Mouse (Mus musculus): ENCODE measurements around the gene Cdh13.

Cdh13 gene

DNA sequence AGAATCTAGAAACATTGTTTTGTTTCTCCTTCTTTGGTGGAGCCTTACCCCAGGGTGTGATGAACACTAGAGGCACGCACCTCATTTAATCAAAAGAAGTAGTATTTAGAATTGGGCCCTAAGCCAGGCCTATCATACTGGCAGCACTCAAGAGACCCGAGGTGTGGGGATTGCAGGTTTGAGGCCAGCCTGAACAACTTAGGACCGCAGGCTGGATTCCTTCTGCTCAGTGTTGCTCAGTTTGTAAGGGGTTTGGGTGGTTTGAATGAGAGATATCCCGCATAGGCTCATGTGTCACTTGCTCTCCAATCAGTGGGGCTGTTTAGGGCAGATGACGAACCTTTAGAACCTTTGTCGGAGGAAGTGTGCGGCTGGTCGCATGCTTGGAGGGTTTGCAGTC is 96.5 kb downstream of the Cdh13 start:
- no peak for DNase-seq (ENCODE audit: low read depth in 2 of 2, low spot score in 2 of 2)

DNA sequence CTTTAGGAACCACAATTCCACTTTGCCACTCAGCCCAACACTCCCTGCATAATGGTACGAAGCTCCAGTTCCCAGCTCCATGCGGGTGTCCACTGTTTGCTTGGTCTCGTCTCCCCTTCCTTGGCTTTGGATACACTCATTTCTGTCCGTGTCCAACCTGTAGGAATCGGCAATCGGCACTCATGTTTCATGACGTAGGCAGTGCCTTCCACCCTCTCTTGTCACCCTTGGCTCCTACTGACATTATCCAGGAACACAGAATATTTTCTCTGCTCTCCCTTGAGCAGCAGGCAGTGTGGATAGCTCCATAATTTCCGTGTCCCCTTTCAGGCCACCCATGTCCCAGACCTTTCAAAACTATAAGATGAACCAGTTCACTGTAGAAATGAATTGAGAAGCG is 97.2 kb downstream of the Cdh13 start:
- no peak for DNase-seq (ENCODE audit: low read depth in 2 of 2, low spot score in 2 of 2)

DNA sequence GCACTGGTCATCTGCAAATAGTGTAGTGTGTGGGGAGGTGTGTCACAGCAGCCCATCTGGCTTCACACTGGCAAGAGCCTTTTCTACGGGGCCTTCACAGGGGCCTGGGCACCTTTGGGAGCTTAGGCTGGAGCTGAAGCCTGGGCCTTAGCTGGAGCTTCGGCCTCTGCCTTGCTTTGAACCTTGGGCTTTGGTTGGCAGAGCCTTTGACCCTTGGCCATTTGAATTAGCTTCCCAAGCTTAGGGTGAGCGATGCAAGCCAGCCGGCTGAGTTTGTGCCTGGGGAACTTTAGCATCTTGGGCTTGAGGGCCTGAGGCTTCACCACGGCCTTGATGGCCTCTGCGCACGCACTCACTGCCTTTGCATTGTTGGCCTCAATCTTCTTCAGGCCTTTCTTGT is 98.1 kb downstream of the Cdh13 start:
- no peak for DNase-seq (ENCODE audit: low read depth in 2 of 2, low spot score in 2 of 2)

DNA sequence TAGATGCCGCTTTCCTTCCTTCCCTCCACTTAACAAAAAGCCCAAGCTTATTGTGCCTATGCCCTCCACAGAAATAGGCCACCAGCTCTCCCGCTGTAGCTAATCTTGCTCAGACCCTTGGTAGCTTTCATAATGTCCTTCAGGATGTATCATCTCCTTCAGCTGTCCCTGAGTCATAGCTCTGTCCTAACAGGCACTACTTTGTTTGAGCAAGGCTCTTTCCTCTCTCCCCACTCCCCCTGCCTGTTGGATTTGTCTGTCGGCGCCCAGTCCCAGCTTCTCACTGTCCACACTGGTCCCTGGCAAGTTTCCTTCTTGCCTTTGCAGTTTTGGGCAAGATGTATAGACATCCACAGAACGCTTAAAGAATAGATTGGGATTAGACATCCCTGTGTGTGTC is 100.8 kb downstream of the Cdh13 start:
- DNase-seq (ENCODE audit: low read depth in 2 of 2, low spot score in 2 of 2): no peak

DNA sequence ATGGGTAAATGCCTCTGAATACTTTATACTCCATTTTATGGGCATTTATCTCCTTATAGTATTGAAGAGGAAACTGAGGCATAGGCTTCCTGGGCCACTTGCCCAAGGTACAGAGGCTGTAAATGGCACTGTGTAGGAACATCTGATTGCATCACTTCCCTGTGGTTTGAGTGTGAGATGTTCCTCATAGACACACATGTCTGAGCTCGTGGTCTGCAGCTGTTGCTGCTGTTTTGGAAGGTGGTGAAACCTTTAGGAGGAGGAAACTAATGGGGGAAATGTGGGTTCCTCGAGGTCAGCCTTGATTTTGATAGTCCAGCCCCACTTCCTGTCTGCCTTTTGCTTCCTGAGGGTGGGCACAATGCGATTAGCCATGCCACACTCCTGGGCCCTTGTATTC is 105.9 kb downstream of the Cdh13 start:
- DNase-seq (ENCODE audit: low read depth in 2 of 2, low spot score in 2 of 2): no peak

DNA sequence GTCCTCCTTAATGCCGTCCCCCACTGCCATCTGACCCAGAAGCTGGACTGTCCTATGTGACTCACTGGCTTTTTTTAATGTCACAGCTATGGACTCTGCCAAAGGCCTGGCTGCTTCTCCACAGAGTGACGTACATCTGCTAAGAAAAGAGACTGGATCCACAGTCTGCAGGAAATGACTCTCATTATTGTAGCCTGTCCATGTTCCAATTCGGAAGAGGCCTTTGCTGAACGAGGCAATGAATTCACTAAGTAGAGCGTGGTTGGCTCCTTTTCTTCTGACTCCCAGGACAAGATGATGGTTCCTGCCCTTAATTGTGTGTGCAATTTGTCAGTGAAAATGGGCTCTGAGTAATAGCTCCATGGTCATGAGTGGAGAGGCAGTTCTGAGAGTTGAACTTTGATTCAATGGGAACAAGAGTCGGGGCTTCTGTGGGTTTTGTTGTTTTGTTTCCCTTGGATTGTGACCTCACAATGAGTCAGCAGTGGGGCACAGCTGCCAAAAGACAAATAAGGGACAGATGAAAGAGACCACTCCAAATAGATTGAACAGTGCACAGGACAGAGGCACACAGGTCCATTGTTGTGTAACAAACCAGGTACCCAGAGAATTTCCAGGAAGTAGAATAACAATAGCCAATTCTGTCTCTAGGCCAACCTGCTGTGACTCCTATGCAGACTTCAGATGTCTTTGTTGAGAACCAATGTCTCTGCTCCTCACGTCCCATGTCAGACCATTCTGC is 110.5 kb downstream of the Cdh13 start:
- DNase-seq (ENCODE audit: low read depth in 2 of 2, low spot score in 2 of 2): no peak

DNA sequence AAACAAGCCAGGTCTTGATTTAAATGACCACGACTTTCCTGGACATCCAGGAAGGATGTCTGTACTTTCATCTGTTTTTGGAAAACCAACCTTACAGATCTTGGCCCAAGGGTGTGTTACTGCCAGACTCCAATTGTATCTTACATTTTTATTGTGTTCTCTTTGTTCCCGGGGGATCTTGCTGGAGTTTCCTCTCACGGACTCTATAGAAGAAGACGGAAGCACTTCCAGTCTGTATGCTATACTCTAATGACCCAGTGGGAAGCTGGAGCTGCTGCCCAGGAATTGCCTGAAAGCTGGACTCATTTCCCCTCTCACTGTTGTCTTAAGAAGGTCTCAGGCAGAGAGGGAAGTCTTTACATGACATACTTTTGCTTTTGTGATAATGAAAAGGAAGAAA is 111.6 kb downstream of the Cdh13 start:
- no peak for DNase-seq (ENCODE audit: low read depth in 2 of 2, low spot score in 2 of 2)

DNA sequence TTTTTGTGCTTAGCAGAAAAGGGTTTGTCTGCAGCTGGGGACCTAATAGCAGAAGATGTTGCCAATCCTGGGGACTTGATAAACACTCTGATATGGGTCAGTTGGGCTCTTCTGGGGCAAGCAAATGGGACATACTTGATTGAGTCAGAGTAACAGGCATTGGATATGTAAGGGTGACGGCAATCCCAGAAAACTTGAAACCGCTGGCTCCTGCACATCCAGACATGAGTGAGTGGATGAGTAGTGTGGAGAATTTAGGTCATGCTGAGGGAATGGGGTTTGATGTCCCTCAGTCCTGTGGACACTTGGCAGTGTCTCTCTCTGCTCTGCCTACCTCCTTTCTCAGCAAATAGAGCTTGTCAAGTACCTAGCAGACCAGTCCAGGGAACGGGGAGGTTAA is 121.3 kb downstream of the Cdh13 start:
- DNase-seq (ENCODE audit: low read depth in 2 of 2, low spot score in 2 of 2): no peak

DNA sequence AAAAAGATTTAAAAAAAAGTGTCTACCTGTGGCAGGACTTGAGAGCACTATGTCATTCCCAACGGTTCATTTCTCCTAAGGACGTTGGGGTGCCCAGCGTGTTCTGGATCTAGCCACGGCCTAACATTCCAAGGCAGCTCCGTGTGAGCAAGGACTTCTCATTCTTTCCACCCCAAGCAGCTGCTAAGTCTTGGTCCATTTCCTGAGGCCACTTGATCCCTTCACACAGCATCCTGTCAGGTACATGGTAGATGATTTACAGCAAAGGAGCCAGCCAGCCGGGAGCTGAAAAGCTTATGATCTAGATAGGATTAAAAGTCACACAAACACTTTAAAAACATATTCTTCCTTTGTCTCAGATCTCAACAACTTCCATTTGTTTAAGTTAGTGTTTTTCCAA is 123.8 kb downstream of the Cdh13 start:
- no peak for DNase-seq (ENCODE audit: low read depth in 2 of 2, low spot score in 2 of 2)

DNA sequence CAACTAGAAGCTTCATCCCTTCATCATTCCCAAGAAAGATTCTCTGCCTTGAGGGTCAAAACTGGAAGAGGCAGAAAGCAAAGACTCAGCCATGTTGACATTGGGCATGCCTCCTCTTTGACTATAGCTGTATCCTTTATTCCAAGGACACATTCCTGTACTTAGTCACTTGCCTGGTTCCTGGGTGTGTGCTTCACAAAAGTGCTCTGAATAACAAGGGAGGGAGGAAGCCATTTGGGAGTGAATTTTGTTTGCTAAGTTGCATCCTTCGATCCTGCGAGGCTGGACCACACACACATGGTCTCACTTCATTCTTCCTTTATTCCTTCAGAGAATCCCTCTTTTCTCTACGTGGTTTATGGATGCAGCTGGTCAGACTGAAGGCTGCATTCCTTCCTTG is 125.9 kb downstream of the Cdh13 start:
- no peak for DNase-seq (ENCODE audit: low read depth in 2 of 2, low spot score in 2 of 2)

DNA sequence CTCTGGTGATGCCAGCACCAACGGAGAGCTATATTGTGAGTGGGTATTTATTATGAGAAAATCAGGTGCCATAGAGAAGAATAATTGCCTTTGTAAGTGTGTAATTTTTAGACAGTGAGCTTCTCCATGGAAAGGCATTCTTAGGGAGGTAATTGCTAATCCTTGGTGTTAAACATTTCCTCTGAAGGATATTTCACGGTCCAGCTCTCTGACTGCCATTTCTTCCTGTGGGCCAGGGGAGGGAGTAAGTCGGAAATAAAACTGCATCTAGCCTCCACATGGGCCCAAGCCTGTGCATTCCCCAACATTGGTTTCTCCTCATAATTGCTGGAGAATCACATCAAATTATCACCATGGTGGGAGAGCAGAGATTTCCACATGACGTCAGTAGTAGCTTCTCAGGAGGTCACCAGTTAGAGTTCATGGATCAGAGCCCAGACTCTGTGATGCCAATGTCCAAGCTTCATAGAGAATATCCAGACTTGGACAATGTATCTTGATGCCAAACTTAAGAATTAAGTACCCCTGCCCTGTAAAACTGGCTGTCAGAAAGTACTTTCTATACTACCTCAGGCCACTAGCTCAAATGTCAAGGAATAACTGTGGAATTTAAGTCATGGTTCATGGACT is 126.9 kb downstream of the Cdh13 start:
- DNase-seq (ENCODE audit: low read depth in 2 of 2, low spot score in 2 of 2): no peak

DNA sequence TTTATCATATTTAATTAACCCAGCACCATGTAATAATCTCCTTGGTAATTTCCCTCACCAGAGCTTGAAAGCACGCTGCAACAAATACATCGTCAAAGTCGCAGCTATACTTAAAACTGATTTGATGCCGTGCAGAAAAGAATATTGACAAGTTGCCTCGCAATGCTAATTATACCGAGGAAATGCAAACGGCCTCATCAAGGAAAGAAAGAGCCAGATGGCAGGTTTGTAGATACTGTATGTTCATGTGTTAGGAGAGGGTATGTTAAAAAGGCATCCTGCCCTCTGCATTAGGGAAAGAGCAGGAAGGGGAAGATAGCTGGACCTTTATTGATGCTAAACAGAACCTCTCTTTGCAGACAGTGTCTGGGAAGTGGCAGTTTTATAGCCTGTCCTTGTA is 132.1 kb downstream of the Cdh13 start:
- DNase-seq (ENCODE audit: low read depth in 2 of 2, low spot score in 2 of 2): no peak

DNA sequence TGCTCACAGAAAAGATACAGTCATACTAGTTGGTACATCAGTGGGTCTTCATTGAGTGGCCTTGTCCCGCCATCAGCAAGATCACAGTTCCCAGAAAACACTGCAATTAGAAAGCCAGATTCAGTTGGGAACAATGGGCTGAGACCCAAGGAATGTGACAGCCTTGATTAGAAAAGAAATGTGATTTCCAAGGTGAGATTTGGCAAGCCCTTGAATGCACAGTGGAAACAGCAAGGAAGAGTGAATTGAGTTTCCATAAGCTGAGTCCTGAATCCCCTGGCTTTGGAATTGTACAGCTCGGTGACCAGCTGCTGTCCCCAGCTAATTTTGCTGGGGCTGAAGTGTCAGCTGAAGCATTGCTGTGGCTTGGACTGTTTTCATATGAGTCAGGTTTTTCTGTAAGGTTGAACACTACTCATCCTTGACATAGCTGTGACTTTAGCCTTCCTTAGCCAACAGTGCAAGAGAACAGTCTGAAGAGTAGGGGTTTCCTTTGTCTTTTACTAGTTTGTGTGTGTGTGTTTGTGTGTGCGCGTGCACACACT is 133.3 kb downstream of the Cdh13 start:
- DNase-seq (ENCODE audit: low read depth in 2 of 2, low spot score in 2 of 2): no peak

DNA sequence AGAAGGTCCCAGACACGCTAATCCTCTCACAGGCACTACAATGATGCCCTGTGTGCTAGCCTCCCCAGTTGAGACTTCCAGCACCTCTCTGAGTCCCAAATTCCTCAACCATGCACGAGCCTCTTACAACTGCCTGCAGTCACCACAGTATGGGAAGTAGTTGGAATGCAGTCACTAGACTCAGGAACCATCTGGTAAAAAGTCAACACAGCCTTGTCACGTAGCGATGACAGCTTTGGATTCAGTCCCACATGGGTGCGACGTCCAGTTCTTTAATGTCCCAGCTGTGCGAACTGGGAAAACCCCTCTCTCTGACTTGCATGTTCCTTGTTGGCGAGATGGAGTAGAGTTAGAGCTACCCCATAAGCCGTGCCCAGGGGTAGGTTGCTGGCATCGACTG is 139.1 kb downstream of the Cdh13 start:
- no peak for DNase-seq (ENCODE audit: low read depth in 2 of 2, low spot score in 2 of 2)

DNA sequence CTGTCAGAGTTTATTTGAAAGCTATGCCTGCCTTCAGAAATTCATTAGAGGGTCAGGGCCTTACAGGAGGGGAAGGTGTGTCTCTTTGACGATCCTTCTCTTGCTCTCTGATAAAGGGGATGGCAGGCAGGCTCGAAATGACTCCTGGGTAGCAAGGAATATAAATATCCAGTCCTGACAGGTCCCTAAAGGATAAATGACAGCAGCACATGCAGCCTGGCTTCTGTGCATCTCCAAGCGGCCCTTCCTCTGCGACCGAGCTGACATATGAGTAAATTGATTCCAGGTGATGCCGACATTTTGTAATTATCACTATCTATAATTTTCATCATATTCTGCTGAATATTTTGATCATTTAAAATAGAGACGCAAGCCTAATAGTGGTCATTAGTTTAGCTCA is 145.4 kb downstream of the Cdh13 start:
- DNase-seq (ENCODE audit: low read depth in 2 of 2, low spot score in 2 of 2): no peak

DNA sequence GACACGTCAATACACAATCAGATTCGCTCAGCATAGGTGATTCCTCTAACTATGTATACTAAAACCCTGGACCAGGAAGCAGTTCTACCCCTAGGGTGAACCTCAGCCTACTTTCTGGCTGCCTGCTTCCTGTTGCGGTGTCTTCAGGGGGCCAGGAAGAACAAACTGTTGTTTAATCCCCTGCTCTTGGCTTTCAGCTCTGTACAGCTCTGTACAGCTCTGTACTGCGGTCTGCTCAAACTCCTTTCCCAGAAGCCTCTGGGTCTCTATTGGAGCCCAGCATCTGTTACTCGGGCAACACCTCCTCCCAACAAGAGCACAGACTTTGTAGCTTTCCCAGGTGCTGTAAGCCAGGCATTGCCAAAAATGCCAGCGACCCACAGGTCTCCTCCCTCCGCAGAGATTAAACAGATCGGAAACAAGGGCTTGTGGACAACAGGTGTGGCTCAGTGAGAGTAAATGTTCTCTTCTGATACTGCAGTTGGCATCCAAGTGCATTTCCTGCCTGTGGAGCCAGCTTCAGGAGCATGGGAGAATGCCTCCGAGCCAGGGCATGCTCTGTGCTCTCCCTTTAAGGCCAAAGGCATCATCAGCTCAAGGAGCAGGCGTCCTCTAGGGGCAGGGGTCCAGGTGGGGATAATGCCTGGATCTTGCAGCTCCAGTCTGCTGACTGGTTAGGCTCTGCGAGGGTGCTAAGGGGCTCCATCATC is 148.4 kb downstream of the Cdh13 start:
- no peak for DNase-seq (ENCODE audit: low read depth in 2 of 2, low spot score in 2 of 2)

DNA sequence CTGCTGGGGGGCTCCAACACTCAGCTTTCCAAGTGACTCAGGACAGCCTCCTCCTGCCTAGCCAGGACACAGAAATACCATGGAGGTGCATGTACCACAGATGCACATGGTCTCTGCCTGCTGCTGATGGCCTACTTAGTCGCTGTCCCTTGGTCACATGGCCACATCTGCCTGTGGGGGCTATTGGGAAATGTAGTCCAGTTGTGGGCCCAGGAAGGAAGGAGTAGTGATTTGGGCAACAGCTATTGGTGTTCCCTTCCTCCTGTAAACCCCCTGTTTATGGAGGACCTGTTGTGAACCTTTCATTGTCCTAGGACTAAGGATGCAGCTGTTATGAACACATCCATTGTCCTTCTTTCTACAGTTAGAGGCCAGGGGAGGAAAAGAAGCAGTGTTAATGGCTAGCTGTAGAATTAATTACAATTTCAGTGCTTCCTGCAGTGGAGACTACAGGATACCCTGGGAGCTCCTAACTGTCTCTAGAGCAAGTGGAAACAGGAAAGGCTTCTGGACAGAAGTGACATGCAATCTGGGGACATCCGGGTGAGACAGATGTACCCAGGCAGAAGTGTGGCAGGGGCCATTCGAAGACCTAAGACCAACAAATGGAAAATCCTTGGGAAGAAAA is 150.1 kb downstream of the Cdh13 start:
- DNase-seq (ENCODE audit: low read depth in 2 of 2, low spot score in 2 of 2): no peak

DNA sequence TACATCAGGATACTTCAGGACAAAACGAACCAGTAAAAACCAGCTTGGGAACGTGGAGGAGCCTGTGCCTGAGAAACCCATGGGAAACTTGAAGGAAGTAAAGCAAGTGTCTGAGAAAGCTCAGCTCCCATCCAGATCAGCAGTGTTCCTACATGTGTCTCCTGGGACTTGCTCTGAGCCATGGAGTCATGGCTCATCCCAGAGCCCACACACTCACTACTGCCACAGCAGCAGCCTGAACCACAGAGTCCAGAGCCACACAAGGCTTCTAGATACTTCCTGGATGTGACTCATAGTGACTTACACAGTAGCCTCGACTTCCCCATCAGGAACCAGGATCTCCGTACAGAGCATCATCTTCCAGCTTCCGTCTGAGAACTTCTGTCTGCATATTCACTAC is 153.2 kb downstream of the Cdh13 start:
- no peak for DNase-seq (ENCODE audit: low read depth in 2 of 2, low spot score in 2 of 2)

DNA sequence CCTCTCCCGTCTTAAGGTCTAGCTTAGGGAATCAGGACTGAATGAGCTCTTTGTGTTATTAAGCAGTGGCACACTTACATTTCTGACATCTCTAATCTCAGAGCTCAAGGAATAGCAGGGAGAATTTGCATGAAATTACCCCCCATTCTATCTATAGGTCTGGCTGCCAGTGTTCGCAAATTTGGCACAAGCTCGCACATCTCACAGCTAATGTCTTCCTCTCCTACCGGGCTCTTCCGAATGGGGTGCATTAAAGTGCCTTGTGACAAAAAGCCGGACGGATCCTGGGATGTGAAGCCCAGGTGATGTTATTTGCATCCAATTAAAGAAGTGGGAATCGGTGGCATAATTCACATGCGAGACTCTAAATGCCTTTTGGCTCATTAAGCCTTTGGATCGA is 153.6 kb downstream of the Cdh13 start:
- no peak for DNase-seq (ENCODE audit: low read depth in 2 of 2, low spot score in 2 of 2)

DNA sequence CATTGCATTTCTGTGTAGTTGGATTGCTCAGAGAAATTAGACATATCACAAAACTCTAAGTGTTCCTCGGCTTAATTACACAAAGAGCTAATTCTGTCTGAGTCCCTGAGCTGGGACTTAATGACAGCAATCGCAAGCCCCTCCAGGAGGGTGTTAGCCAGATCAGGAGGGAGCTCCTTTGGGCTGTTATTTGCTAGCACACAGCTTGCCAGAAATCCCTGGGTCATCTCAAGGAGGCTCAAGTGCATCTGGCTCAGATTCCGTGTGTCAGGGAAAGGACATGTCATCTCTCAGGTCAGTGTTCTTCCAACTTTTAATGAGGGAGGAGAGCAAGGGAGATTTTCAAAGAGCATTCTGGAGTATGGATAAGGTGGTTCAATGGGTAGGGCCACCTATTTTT is 154.3 kb downstream of the Cdh13 start:
- no peak for DNase-seq (ENCODE audit: low read depth in 2 of 2, low spot score in 2 of 2)

DNA sequence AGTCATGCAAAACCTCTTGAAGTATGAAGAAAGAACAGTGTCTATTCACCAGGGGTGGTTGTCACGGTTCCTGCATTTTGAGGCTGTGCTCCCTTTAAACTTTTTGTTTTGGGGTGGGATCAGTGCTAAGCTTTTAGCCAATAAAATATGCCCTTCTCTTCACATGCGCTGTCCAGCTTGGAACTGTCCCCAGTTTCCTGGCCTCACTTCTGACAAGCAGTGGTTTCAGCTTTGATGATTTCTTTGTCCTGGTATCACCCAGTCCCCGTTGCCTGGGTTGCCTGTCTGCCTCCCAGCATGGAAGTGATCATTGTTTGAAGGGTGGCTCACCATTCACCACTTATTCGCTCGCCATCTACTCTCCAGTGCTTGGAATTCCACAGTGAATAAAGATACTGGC is 156.3 kb downstream of the Cdh13 start:
- DNase-seq (ENCODE audit: low read depth in 2 of 2, low spot score in 2 of 2): no peak

DNA sequence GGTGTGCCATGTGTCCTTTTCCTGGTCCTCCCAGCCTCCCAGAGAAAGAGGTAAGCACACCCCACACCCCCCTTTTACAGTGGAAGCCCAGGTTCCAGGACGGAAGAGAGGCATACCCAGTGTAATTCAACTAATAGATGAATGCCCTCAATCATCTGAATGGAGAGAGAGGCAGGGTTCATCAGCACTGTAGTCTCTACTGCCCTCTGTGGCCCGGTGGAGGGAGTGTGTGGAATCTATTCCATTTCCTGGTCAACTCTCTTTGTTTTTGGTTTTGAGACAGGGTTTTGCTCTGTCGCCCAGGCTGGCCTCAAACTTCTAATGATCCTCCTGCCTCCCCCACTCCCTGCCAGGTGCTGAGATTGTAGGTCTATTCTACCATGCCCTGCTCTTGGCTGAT is 159.8 kb downstream of the Cdh13 start:
- DNase-seq (ENCODE audit: low read depth in 2 of 2, low spot score in 2 of 2): no peak

All from CD8-positive naive resting alpha-beta T cell, adult 2 months (primary cell).